Mouse (Mus musculus): ENCODE measurements around the gene Tas2r134. TPM values are rescaled to one million over a fixed set of nuclear protein-coding genes. Genes with fewer than 3 reads are reported as not detected.
A peak's percentile ranks its signal among the peaks of the same experiment; 100 is the strongest.

Tas2r134 gene
- total RNA-seq (2021): not detected
- polyA plus RNA-seq (2012; rRNA removed): not detected in 2 replicates
- long read RNA-seq: 0 reads

DNA sequence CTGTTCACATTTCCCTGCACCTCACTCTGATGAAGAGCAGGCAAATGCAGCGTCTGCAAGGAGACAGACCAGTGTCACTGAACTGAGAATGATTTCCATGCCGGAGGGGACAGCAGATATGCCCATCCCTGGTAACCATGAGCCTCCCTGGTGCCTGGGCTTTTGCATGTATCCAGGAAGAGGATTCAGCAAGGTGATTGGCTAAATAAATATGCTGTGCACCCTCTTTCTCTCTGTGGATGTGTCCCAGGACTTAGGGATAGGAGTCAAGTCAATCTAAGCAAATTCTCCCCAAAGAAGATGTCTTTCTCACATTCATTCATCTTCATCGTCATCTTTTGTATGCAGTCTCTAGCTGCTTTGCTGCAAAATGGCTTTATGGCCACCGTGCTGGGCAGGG is at the start of gene Tas2r134:
Tas2r134 (plus strand) TSS at position 301 of the 400 bp plus-strand sequence.
- no peak for DNase-seq

DNA sequence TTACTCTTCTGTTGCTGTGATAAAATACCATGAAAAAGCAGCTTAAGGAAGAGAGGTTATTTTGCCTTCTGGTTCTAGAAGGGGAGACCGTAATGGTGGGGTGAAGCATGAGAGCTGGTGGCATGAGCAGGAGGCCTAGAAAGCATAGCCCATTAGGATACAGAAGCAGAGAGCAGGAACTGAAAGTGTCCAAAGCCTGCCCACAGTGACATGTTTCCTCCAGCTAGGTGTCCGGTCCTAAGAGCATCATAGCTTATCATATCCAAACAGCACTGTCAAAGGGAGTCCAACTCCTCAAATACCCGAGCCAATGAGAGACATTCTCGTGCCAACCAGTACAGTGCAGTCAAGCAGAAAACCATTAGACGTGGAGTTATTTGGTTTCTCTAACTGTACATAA is 47.5 kb upstream of the Tas2r134 start:
- no peak for DNase-seq

DNA sequence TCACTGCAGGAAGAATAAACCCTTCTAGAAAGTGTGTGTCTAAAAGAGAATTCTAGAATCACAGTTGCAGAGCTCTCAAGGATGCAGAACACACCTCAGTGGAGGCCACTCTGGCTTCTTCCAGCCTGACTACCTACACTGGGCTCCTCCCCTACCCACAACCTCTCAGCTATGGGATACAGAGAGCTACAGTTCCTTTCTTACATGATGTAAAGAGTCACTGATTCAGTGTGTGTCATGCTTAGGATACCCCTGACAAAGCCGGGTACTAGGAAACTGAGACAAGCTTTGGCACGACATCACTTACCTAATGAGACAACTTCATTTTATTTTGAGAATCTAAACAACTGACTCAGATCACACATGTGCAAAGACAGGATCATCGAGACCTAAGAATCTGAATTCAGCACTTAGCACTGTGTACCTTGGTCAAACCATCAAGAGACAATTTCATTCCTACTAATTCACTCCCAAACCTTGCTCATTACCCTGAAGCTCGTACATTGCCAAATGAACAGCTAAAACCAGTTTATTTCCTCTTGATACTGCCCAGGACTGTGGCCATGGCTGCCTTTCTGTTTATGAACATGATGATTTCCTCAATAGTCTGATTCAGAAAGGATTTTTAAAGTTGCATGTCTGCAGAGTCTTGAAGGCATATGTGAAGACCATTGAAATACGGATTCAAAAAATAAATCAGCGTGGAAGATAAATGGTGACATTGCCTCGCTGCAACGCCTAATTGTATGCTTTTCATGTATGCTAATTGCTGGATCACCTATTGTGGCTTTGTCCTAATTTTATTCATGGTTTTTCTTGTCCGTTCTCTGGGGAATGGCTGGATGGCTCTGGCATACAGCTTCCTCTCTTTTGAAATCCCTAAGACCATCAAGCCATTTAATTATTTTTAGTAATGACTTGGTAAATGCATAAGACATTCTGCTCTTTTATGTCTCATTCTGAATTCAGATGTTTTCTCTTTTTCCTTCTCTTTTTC is 43.0 kb upstream of the Tas2r134 start:
- DNase-seq: no peak

DNA sequence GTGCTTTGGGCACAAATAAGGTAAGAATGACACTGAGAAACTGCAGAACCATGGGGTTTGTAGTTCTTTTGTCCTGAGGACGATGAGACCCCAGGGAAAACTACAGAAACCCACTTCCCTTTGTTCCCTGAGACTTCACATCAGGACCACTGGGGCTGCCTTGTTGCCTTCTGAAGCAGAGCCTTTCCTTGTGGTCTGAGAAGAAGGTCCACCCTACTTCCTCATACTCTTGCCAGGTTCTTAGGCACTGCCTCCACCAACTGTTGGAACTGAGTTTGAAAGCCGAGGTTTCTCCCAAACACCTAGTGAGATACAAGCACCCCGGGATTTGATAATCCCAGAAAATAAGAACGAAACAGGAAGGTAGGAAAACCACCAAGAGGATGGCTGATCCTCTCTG is 39.0 kb upstream of the Tas2r134 start:
- DNase-seq: no peak

DNA sequence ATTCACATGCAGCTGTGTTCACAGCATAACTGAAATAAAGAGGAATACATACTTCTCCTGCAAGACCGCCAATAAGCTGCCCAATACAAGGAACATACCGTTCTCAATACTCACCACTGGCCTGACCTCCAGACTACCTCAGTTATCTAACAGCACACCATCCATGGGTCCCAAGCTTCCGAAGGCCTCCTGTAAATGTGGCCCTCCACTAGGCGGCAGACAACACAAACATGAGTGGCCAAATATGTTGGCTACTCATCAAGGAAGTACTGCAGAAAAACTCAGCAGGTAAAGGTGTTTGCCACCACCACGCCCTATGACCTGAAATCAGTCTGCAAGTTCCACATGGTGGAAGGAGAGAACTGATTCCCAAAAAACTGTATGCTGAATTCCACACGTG is 38.4 kb upstream of the Tas2r134 start:
- DNase-seq: no peak

DNA sequence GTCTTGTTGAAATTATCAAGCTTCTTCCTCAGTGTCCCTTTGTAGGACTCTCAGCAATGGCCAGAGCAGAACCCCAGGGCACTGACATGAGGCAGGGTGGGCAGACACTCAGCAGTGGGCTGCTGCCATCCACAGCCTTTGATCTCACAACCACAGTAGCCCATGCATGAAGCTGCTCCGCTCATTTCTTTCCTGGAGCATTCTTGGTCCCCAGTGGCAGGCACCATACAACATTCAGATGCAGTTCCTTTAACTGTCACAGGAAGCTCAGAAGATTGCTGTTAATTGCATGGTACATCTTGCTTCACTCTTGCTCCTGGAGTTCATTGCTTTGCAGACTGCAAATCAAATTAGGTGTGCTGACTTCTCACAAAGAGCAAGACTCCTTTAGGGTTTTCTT is 37.7 kb upstream of the Tas2r134 start:
- DNase-seq: no peak

DNA sequence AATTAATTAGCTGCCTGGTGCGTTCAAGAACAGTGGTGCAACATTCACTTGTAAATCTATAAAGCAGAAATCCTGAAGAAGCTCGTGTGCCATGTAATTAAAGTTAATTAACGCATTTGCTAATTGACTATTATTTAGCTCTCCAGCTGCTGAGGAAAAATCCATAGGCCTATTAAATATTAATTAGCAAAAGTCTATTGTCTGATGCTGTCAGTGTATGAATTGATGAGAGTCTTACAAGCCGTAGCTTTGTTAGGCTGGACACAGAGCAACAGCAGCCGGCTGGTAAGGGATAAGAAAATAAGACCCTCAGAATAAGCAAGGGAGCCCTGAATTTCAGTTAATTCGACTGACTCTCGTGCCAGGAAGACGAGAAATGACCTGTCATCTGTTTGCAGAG is 37.0 kb upstream of the Tas2r134 start:
- DNase-seq: no peak

DNA sequence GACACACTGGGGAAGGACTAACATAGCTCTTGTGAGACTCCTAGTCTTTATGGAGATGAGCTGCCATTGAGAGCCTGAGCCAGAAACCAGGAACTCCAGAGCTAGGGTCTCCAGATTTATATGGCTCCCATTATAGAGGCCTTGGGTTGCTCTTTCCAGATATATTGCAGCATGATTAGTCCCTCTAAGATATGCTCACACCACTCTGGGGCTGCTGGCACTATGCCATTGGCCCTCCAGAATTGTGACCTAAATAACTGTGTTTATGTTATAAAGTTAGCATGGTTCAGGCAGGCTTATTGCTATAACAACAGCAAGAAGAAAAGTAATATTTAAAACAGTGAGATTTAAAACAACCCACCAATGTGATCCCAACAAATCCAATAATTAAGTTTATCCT is 35.2 kb upstream of the Tas2r134 start:
- DNase-seq: no peak

DNA sequence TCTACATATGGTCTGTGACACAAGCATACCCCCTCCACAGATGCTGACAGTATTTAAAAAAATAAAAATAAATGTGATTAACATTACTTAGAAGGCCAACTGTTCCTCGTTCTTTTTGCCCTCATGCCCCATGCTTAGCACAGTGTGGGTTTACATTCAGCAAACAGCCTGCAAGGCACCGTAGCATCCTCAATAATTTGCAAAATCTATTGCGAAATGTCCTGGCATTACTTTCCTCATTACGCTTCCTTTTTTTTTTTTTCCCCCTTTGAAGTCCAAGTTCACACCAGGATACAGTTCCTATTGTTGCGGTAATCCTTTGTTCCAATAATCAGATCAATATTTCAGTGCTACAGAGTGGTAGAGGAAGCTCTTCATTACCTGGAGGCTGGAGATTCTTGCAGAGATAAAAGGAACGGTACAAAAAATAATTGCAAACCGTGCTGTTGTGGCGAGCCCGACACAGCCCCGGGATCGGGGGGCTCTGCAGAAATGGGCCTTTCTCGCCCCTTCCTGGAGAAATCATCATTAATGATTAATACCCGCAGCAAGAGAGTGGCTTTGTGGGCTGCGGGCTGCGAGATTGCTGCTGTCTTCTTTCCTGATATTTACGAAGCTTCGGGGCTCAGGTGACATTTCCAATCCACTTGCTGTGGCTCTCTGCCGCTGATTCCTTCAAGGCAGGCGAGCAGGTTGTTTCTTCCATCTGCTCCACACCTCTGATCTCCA is 27.7 kb upstream of the Tas2r134 start:
- DNase-seq: no peak

DNA sequence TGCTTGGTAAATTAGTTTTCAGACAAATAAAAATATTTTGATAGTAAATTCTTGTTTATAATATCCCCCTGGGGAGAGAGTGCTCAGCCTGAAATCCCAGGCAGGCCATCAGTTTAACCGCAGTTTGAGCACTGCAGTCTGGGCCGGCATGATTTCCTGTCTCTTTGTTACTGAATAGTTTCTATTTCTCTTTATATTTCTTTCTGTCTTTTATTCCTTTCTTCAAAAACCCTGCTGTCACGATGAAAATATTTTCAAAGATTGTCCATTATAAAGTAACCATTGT is 27.2 kb upstream of the Tas2r134 start:
- no peak for DNase-seq

DNA sequence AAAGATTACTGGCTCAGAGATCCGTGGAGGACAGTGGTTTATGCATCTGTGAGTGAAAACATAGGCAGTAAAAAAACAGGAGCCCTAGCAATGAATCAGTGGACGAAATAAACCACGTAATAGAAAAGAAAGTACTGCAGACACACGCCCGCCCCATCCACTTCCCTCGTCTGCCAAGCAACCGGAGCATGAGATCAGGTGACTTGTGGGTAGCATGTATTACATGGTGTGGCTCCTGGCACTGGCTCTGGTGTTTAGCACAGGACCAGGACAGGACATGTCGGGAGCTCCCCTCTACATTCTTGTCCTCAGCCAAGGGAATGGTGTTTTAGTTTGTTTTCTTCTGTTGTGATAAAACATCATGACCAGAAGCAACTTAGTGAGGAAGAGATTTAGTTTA is 26.4 kb upstream of the Tas2r134 start:
- no peak for DNase-seq

DNA sequence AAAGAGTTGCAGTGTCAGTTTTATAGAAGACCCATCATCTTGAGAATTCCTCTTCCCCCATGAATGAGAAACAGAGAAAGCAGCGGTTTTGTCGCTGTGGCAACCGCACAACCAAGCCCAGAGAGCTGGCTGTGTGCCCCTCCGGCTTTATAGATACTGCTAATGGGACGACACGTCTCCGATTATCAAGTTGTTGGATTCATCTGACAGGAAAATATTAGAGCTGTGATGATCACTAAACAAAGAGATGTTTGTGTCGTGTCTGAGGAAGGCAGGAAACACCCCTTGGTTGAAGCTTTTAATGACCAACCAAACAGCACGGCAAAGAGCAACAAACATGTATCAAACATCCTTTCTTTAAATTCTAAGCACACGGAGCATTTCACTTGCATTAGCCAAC is 17.0 kb upstream of the Tas2r134 start:
- DNase-seq: no peak

DNA sequence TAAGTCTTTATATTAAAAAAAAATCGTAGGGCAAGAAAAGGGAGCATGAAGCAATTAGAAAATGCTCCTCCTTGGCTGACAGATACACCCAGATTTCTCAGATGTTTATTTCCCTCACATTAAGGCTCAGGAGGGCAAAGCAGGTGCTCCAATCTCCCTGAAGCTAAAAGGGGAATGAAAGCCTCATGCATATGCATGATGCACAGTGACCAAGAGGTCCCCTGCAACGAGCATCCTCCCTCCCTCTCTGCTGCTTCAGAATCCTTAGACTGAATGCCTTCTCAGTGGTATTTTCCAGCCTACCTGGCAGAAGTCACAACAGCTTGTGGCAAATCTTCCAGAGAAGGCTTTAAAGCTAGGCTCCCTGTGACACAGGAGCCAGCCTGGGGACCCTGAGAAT is 16.4 kb upstream of the Tas2r134 start:
- no peak for DNase-seq

DNA sequence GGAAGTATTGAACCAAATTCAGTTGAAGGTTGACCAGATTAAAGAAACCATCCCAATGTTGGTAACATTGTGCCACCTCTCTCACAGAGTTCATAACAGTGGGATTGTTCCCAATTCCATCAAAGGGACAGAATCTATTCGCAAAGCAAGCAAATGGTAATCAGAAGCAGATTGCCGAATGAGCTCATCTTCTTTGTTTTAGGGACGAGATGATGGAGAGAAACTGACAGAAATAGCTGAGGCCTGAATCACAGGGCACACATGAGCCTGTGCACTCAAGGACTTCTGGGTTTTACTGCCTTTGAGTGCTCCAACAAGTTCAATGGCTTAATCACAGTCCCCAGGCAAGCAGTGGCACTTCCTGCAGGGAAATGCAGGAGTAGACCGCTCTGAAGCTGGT is 13.6 kb upstream of the Tas2r134 start:
- peak; percentile 15 for DNase-seq

DNA sequence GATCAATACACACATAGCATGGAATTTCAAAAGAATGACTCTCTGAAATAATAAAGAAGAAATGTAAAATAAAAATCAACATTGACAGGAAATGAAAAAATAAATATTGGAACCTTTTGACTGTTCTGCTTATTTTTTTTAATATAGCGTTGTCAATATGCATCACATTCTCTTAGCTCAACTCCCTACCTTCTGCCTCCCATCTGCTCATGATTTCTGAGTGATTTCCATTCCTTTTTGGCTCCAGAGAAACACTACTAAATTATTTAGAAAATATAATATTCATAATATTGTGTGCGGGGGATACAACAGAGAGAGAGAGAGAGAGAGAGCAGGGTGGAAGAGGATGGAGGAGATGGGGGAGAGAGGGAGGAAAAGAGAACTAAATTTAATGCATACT is 5.4 kb upstream of the Tas2r134 start:
- DNase-seq: no peak

DNA sequence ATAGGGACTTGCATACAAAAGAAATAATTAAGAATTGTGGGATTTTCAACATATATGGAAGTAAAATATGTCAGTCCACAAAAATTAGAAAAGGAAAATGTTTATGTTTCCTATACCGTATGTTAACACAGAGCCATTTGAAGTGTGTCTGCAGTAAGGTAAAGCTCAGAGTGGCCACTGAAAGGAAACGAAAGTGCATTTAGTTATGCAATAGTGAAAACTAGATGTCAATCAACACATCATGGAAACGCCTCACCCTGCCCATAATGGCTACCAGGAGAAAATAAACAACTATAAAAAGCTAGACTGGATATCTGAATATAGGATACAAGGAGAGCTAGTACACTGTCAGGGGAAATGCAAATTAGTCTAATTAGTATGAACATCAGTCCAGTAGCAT is 1.3 kb upstream of the Tas2r134 start:
- no peak for DNase-seq

DNA sequence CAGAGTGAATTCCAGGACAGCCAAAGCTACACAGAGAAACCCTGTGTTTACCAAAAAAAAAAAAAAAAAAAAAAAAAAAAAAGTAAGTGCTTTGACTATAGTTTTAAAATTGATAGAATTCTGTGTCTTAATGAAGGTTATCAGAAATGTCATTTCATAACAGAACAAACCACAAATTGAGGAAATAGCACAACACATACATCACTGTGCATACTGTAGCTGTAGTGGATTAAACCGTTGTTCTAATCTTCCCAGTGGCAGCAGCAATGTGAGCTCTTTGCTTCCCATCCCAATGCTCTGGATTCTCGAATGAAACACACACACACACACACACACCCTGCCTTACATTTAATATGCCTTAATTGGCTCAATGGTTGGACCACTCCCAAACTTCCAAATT is 4.1 kb downstream of the Tas2r134 start:
- DNase-seq: no peak

DNA sequence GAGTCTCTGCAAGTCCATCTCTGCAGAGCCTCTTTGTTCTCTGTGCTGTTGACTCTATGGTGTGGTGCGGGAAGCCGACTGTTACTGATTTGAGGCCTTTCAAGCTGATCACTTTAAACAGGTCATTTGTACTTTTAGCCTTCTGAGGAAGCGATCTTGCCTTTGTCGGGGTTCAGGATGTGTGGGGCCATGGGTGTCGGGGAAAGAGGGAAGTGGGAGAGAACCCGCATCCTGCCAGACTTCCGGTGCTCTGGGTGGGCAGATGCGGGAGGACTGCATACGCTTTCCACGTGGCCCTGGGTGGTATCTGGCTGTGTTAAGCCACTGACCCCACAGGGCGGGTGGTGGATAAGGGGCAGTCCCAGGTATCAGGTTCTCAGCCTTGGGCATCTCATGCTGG is 10.4 kb downstream of the Tas2r134 start:
- no peak for DNase-seq

DNA sequence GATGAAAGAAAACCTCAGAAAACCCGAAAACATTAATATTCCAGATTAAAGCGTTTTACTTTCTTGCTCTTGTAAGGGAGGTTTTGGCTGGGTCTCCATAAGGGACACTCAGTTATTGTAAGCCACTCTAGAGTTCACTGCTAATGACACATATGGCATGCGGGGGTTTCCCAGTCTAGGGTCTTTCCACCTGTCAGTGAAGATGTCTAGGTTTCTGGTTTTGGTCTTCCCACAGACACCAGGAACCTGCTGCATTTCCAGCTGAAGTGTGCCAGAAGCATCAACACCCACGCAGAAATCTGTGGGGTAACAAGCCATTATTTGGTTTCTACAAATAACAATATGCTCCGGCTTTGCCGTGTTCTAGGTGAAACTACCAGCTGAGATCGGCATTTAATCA is 14.3 kb downstream of the Tas2r134 start:
- DNase-seq: no peak

DNA sequence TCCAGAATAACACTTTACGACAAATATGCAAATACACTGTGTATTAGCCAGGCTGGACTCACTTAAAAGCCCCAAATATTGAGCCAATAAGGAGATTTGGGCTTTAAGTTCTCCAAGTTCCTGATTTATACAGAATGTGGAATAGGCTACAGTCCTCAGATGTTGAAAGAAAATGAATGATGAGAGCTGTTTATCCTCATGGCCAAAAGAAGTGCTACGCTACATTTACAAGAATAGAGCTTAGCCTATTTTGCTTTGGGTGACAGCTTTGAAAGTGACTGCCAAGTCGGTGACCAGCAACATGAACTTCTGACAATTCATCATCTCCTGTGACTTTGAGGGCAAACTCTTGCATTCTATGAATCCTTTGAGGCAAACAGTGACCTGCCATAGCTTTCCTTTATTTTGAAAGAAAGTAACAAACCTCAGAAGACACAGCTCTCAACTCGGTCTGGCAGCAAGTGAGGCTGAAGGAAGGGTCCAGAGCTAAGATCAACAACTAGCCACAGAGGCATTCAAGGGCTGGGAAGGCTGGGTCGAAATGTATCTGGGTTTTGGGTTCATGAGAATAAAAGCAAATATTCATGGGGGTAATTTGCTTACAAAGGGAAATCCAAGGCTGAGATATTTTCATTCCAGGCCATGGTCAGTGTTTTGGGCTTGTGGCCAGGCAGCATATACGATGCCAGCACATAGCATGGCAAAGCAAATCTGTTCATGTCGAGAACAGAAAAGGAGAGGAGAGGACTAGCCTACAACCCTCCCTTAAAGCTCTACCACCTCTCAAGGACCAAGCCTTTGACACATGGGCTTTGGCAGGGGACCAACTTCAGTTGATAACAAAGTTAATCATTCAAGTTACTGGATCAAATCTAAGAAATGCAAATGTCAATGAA is 16.2 kb downstream of the Tas2r134 start:
- DNase-seq: peak; percentile 64

DNA sequence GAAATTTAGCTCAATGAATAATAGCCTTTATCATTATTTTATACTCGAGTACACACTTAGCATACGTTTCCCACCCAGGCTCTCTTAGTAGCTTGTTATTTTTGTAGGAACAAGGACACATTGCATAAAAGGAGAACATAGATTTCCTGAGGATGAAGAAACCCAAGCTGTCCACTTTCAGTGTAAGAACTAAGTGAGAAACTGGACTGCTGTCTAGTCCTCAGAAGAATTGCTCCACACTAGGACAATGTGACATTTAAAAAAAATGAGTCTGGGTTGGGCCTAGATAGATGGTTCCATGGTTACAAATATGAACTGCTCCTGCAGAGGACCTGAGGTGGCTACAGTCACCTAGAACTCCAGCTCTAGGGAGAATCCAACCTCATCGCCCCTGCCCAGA is 20.7 kb downstream of the Tas2r134 start:
- no peak for DNase-seq

DNA sequence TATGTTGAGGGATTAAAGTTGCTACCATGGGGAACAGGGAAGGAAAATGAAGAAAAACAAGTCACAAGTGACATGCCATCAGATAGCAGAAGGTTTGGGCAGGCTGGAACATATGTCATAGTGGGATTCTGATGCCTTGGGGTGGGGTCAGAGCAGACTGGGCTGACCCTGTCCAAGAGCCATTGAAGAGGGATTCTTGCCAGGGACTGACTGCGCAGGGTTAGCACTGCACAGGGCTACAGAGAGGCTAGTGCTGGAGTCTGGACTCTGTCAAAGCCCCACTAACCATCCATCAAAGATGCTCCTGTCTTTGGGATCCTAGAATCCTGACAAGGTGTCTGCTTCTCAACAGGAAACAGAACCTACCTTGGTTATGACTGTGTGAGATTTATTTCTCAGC is 22.6 kb downstream of the Tas2r134 start:
- DNase-seq: no peak

DNA sequence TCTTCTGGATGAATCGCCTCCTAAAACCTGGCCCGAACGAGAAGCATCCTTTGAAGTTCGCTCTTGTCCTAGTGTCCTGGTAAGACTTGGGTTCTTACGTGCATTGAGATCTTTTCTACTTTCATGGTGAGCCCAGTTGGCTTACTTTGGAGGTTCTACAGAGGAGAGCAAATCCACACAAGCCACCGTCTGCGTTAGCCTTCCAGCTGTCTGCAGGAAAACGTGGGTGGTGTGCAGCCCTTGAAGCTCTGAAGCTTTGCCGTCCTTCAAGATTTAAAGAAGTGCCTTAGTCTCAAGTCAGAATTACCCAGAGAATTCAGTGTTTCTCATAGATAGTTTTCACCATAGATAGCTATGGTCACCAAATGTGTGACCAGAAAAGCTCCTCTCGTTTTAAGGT is 24.8 kb downstream of the Tas2r134 start:
- no peak for DNase-seq

Measured in adrenal gland, adult 2 months (tissue).